8 mouse cellular contexts compared by ENCODE assay signal in genomic region chr4:101356093-101356953, GRCm38 (mm10).
DNase-seq lines count a peak whose midpoint lies in the region; ATAC-seq and TF ChIP-seq lines count a peak whose summit lies in the region.

No protein-coding gene starts in this region.

- ATAC-seq in hindbrain, embryonic 11.5 days (ENCODE audit: low FRiP score) = peak; percentile 89
- ATAC-seq in lung, postnatal 0 days = peak; percentile 83

- H3K27ac ChIP-seq in ES-E14 (ENCODE audit: insufficient read depth, low read depth, low read length, poor library complexity, severe bottlenecking) = peak overlapping the region; percentile 84
- peak overlapping the region; percentile 94 for H3K27ac ChIP-seq in hindbrain, embryonic 11.5 days (ENCODE audit: low read depth, low read length)
- H3K27ac ChIP-seq in lung, postnatal 0 days (ENCODE audit: low read length) = peak overlapping the region; percentile 98

- no peaks in the 10 kb centered on the region for H3K9me3 ChIP-seq in ES-E14 (ENCODE audit: control insufficient read depth, insufficient read depth, low read depth, low read length)
- no peaks in the 10 kb centered on the region for H3K9me3 ChIP-seq in hindbrain, embryonic 11.5 days (ENCODE audit: control insufficient read depth, low read length)
- H3K9me3 ChIP-seq in lung, postnatal 0 days (ENCODE audit: low read length) = no peaks in the 10 kb centered on the region

- WGBS in hindbrain, embryonic 11.5 days = under 1% methylated on average over 61 of the region's 107 CpGs
- WGBS in lung, postnatal 0 days = under 1% methylated on average over 71 of the region's 107 CpGs

- peak overlapping the region; percentile 83 to 93 for H3K4me3 ChIP-seq in ES-E14 (ENCODE audit: insufficient read depth in 1 of 2, low read depth in 1 of 2, low read length in 2 of 2, poor library complexity in 1 of 2, severe bottlenecking in 1 of 2)
- peak overlapping the region; percentile 84 for H3K4me3 ChIP-seq in hindbrain, embryonic 11.5 days (ENCODE audit: low read depth, low read length)
- peak overlapping the region; percentile 91 for H3K4me3 ChIP-seq in lung, postnatal 0 days (ENCODE audit: low read depth, low read length)

- H3K36me3 ChIP-seq in ES-E14 (ENCODE audit: control insufficient read depth, insufficient read depth, low read length, poor library complexity, severe bottlenecking) = no peaks in the 10 kb centered on the region
- H3K36me3 ChIP-seq in hindbrain, embryonic 11.5 days (ENCODE audit: control insufficient read depth, insufficient read depth, low read length) = no peaks in the 10 kb centered on the region
- no peaks in the 10 kb centered on the region for H3K36me3 ChIP-seq in lung, postnatal 0 days (ENCODE audit: insufficient read depth, low read length)

- DNase-seq in ES-E14 (ENCODE audit: low read depth, low spot score) = peak; percentile 74
- peak; percentile 92 for DNase-seq in cerebellum, adult 9-11 months
- peak; percentile 84 to 87 for DNase-seq in frontal cortex, adult 2 months (ENCODE audit: extremely low spot score in 1 of 2, low spot score in 1 of 2)
- DNase-seq in hindbrain, embryonic 11.5 days (ENCODE audit: low spot score) = peak; percentile 85
- DNase-seq in layer of hippocampus, postnatal 10 days (ENCODE audit: low spot score in 2 of 2) = peak; percentile 79 to 85
- DNase-seq in lung, postnatal 0 days (ENCODE audit: low spot score) = peak; percentile 88
- peak; percentile 78 for DNase-seq in ovary, postnatal 14 days (ENCODE audit: low spot score)
- DNase-seq in thymus, postnatal 10 days (ENCODE audit: low spot score in 2 of 2) = peak; percentile 33 to 41

- 0 out of 4 replicates have a peak, but pooled peaks cover 0 to 4% of the 10 kb centered on the region in 2 experiments for H3K4me1 ChIP-seq in ES-E14 (ENCODE audit: control insufficient read depth in 2 of 2, insufficient read depth in 2 of 2, low read length in 2 of 2, poor library complexity in 1 of 2)
- peaks cover 6% of the 10 kb centered on the region for H3K4me1 ChIP-seq in hindbrain, embryonic 11.5 days (replicated peaks; ENCODE audit: control insufficient read depth, insufficient read depth, low read length)
- H3K4me1 ChIP-seq in lung, postnatal 0 days (ENCODE audit: insufficient read depth, low read depth, low read length) = peaks cover 8% of the 10 kb centered on the region; the same call in 1 of the 2 replicates

- in situ Hi-C loops in ES-E14 (cut with MboI; ENCODE audit: low sequenced_read_pairs in 2 of 2, unreplicated experiment in 2 of 2) = no loop called here

- peak overlapping the region; percentile 89 for H3K4me2 ChIP-seq in hindbrain, embryonic 11.5 days (replicated peaks; ENCODE audit: low read depth, low read length)
- H3K4me2 ChIP-seq in lung, postnatal 0 days (replicated peaks; ENCODE audit: low read depth, low read length) = peak overlapping the region; percentile 95

- H3K9ac ChIP-seq in ES-E14 (ENCODE audit: insufficient read depth, low read depth, low read length, poor library complexity, severe bottlenecking) = peak overlapping the region; percentile 81
- H3K9ac ChIP-seq in hindbrain, embryonic 11.5 days (ENCODE audit: low read depth, low read length) = peak overlapping the region; percentile 92
- H3K9ac ChIP-seq in lung, postnatal 0 days (replicated peaks; ENCODE audit: low read depth) = peak overlapping the region; percentile 95

- no peaks in the 10 kb centered on the region for H3K27me3 ChIP-seq in hindbrain, embryonic 11.5 days (ENCODE audit: control insufficient read depth, insufficient read depth, low read length)
- H3K27me3 ChIP-seq in lung, postnatal 0 days (replicated peaks; ENCODE audit: insufficient read depth, low read length) = no peaks in the 10 kb centered on the region

- TF ChIP-seq EP300 in lung, postnatal 0 days (IDR thresholded peaks at IDR 0.05) = no peak

- no peak for TF ChIP-seq CTCF in lung, postnatal 0 days (IDR thresholded peaks at IDR 0.05)

TF ChIP-seq in ES-E14, 5 proteins besides CTCF, POLR2A, EP300 and RAD21:
- TF ChIP-seq CHD2 (IDR thresholded peaks at IDR 0.05; ENCODE audit: low read depth, low read length) (no peak), ZNF384 (IDR thresholded peaks at IDR 0.05; ENCODE audit: low read depth, low read length) (peak; percentile 98)

Comparison
In these comparisons a context has a peak if more than half of its experiments do, and no peak if none do; other contexts are left out.
1. Peak in every context shown above with its lines: DNase-seq, ATAC-seq, H3K4me3 ChIP-seq and H3K27ac ChIP-seq.
2. DNase-seq: peak in every context shown above with its lines; median percentile 92 in cerebellum, adult 9-11 months; 88 in lung, postnatal 0 days; 86 in frontal cortex, adult 2 months; 85 in hindbrain, embryonic 11.5 days; 82 in layer of hippocampus, postnatal 10 days; 78 in ovary, postnatal 14 days; 74 in ES-E14; 37 in thymus, postnatal 10 days.